Mouse (Mus musculus): ENCODE data around the gene Ankrd34a. TPM values are rescaled to one million over a fixed set of nuclear protein-coding genes. Genes with fewer than 3 reads are reported as not detected.
"Not testable (repeated sequence)": the region's sequence is repeated elsewhere in the genome, so short reads cannot be mapped to it uniquely, and the experiment has no call there.

Ankrd34a gene
- total and polyA plus RNA-seq, 2 experiments from 2014 or later, result 1.2 to 6.8 TPM

DNA sequence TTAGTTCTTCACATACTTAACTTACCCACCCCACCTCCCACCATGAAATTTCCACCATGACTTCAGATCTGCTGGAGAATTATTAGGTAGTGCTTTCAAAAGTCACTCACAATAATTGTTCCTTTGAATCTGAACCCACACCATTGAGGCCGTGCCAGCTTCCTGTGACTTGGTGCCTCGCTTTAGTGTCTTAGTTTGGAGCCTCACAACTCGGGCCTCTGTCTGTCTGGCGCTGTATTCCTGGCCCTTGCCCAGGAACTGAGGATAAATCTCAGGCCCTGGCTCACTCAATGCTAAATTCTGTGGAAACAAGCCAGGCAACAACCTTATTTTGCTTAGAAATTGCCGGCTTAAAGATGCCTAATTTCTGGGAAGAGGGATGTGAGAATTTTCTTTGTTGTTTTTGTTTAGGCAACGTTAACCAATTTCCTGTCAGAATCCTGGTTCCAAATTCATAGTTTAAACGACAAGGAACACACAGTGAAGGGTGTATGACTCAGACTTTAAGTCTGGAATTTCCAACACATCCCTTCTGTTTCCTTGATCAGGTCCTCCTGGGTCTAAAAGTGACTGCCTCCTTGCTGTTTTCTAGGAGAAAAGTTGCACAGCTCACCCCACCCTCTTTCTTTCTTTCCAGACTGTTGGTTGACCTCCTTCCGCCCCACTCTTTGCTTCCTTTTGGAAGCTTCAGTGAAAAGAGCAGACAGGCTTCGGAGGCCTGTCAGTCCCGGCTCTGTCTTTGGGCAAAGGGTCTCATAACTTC is 5.7 kb downstream of the Ankrd34a start:
- H3K27me3 ChIP-seq (ENCODE audit: control insufficient read depth, insufficient read depth, low read length), result no peaks in the 10 kb centered on the region
- peak overlapping the region; percentile 77 for H3K4me3 ChIP-seq (ENCODE audit: low read depth, low read length)
- peaks cover 10% of the 10 kb centered on the region; the same call in 1 of the 2 replicates for H3K4me1 ChIP-seq (ENCODE audit: control insufficient read depth, insufficient read depth)
- no peak for DNase-seq (ENCODE audit: low spot score)
- 0 out of 2 replicates have a peak, but pooled peaks cover 4% of the 10 kb centered on the region for H3K36me3 ChIP-seq (replicated peaks; ENCODE audit: control insufficient read depth, insufficient read depth, low read length)
- H3K9ac ChIP-seq (replicated peaks; ENCODE audit: low read depth, low read length), result peak overlapping the region; percentile 85
- TF ChIP-seq EP300 (IDR thresholded peaks at IDR 0.05; ENCODE audit: low read depth), result no peak
- TF ChIP-seq CTCF (IDR thresholded peaks at IDR 0.05; ENCODE audit: low read depth), result no peak
- WGBS, result 19% methylated on average over 10 of the region's 10 CpGs
- ATAC-seq (ENCODE audit: insufficient read depth, low read depth), result no peak
- H3K27ac ChIP-seq (ENCODE audit: low read depth), result peak overlapping the region; percentile 98
- H3K4me2 ChIP-seq (ENCODE audit: low read depth, low read length), result peak overlapping the region; percentile 87
- no peaks in the 10 kb centered on the region for H3K9me3 ChIP-seq (replicated peaks; ENCODE audit: control insufficient read depth, low read length)

DNA sequence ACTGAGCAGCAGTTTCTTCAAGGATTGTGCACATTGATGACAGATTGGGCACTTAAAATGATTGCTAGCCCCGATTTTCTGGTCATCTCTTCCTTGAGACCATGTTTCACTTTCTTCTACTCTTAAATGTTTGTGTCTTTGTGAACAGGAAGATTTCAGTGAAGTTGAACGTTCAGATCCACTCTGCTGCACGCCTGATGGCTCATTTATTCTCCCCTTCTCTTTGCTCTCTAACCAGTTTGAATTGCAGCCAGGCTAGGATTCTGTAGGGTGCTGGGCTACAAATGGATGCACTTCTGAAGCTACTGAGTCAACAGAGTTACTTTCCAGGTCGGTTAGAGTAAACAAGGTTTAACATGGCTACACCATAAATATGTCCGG is 6.3 kb downstream of the Ankrd34a start:
- DNase-seq (ENCODE audit: low spot score) (no peak), ATAC-seq (ENCODE audit: insufficient read depth, low read depth) (no peak)
- Histone ChIP-seq H3K4me1 (ENCODE audit: control insufficient read depth, insufficient read depth) (peaks cover 10% of the 10 kb centered on the region; the same call in 1 of the 2 replicates), H3K9me3 (replicated peaks; ENCODE audit: control insufficient read depth, low read length) (no peaks in the 10 kb centered on the region), H3K9ac (replicated peaks; ENCODE audit: low read depth, low read length) (peak overlapping the region; percentile 85; the same call in 1 of the 2 replicates), H3K4me3 (ENCODE audit: low read depth, low read length) (peak overlapping the region; percentile 77), H3K27me3 (ENCODE audit: control insufficient read depth, insufficient read depth, low read length) (no peaks in the 10 kb centered on the region), H3K36me3 (replicated peaks; ENCODE audit: control insufficient read depth, insufficient read depth, low read length) (0 out of 2 replicates have a peak, but pooled peaks cover 4% of the 10 kb centered on the region), H3K27ac (ENCODE audit: low read depth) (peak overlapping the region; percentile 98), H3K4me2 (ENCODE audit: low read depth, low read length) (peak overlapping the region; percentile 87)
- WGBS, result 31% methylated on average over 5 of the region's 5 CpGs
- TF ChIP-seq CTCF (IDR thresholded peaks at IDR 0.05; ENCODE audit: low read depth), result no peak
- no peak for TF ChIP-seq EP300 (IDR thresholded peaks at IDR 0.05; ENCODE audit: low read depth)

DNA sequence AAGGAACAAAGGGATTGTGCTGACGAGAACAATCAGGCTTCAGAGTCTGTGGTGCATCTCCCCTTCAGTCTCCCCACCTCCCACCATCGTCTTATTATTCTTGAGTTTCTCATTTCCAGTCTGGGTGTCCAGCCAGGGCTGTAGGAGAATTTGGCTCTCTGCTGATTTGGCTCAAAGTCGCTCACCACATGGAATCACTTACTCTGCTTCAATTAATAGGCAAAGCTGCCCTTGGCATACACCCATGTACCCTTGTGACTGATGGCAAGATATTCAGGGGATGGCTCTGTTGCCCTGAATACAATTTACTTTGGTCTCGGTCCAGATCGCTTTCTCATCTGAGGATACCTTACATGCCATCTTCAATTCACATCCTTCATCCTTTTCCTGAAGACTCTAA is 6.9 kb downstream of the Ankrd34a start:
- 49% methylated on average over 5 of the region's 5 CpGs for WGBS
- peak overlapping the region; percentile 77; the same call in 1 of the 2 replicates for H3K4me3 ChIP-seq (ENCODE audit: low read depth, low read length)
- ATAC-seq (ENCODE audit: insufficient read depth, low read depth), result no peak
- H3K27me3 ChIP-seq (ENCODE audit: control insufficient read depth, insufficient read depth, low read length), result no peaks in the 10 kb centered on the region
- TF ChIP-seq CTCF (IDR thresholded peaks at IDR 0.05; ENCODE audit: low read depth) (no peak), EP300 (IDR thresholded peaks at IDR 0.05; ENCODE audit: low read depth) (no peak)
- peak overlapping the region; percentile 98 for H3K27ac ChIP-seq (ENCODE audit: low read depth)
- no peaks in the 10 kb centered on the region for H3K9me3 ChIP-seq (replicated peaks; ENCODE audit: control insufficient read depth, low read length)
- H3K4me2 ChIP-seq (ENCODE audit: low read depth, low read length), result peak overlapping the region; percentile 87
- 0 out of 2 replicates have a peak, but pooled peaks cover 4% of the 10 kb centered on the region for H3K36me3 ChIP-seq (replicated peaks; ENCODE audit: control insufficient read depth, insufficient read depth, low read length)
- DNase-seq (ENCODE audit: low spot score), result no peak
- H3K9ac ChIP-seq (replicated peaks; ENCODE audit: low read depth, low read length), result 0 out of 2 replicates have a peak overlapping the region, but pooled peaks have one; percentile 22
- peaks cover 10% of the 10 kb centered on the region; the same call in 1 of the 2 replicates for H3K4me1 ChIP-seq (ENCODE audit: control insufficient read depth, insufficient read depth)

DNA sequence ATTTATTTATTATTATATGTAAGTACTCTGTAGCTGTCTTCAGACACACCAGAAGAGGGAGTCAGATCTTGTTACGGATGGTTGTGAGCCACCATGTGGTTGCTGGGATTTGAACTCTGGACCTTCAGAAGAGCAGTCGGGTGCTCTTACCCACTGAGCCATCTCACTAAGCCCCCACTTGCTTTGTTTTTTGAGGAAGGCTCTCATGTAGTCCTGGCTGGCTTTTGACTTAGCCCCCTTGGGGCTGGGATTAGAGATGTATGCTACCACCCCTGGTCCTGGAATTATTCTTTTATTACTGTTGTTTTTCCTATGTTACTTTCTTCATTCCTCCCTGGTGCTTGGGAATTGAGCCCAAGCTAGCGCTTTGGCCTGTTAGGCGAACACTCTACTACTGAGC is 9.6 kb downstream of the Ankrd34a start:
- not testable (repeated sequence) for H3K27me3 ChIP-seq (ENCODE audit: control insufficient read depth, insufficient read depth, low read length); H3K9ac ChIP-seq (replicated peaks; ENCODE audit: low read depth, low read length); H3K4me2 ChIP-seq (ENCODE audit: low read depth, low read length); H3K27ac ChIP-seq (ENCODE audit: low read depth); H3K9me3 ChIP-seq (replicated peaks; ENCODE audit: control insufficient read depth, low read length); H3K4me3 ChIP-seq (ENCODE audit: low read depth, low read length); DNase-seq (ENCODE audit: low spot score); ATAC-seq (ENCODE audit: insufficient read depth, low read depth)
- Histone ChIP-seq H3K4me1 (ENCODE audit: control insufficient read depth, insufficient read depth) (peaks cover 17% of the 10 kb centered on the region), H3K36me3 (replicated peaks; ENCODE audit: control insufficient read depth, insufficient read depth, low read length) (peaks cover 12% of the 10 kb centered on the region; the same call in 1 of the 2 replicates)
- 95% methylated on average over 3 of the region's 4 CpGs for WGBS

DNA sequence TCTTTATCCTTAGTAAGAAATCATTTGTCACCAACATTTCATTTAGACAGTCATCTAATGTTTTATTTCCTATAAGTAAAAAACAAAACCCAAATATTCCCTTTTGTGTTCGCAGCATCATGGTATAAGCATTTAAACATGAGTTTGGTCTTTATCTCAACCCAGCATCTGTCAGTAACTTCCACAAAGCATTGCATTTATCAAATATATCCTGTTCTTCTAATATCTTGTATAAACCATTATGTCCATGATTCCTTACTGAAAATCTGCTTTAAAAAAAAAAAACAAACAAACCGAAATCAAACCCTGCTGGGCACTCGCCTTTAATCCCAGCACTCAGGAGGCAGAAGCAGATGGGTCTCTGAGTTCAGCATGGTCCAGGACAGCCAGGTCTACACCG is 10.2 kb downstream of the Ankrd34a start:
- no peak overlapping the region for H3K4me2 ChIP-seq (ENCODE audit: low read depth, low read length)
- ATAC-seq (ENCODE audit: insufficient read depth, low read depth) (no peak), DNase-seq (ENCODE audit: low spot score) (no peak)
- no peak overlapping the region for H3K4me3 ChIP-seq (ENCODE audit: low read depth, low read length)
- H3K36me3 ChIP-seq (replicated peaks; ENCODE audit: control insufficient read depth, insufficient read depth, low read length), result peaks cover 18% of the 10 kb centered on the region; the same call in 1 of the 2 replicates
- H3K9me3 ChIP-seq (replicated peaks; ENCODE audit: control insufficient read depth, low read length), result no peaks in the 10 kb centered on the region
- WGBS, result 89% methylated on average over 4 of the region's 4 CpGs
- H3K9ac ChIP-seq (replicated peaks; ENCODE audit: low read depth, low read length), result no peak overlapping the region
- peaks cover 17% of the 10 kb centered on the region for H3K4me1 ChIP-seq (ENCODE audit: control insufficient read depth, insufficient read depth)
- H3K27ac ChIP-seq (ENCODE audit: low read depth), result no peak overlapping the region
- no peak for TF ChIP-seq EP300 (IDR thresholded peaks at IDR 0.05; ENCODE audit: low read depth)
- no peak for TF ChIP-seq CTCF (IDR thresholded peaks at IDR 0.05; ENCODE audit: low read depth)
- H3K27me3 ChIP-seq (ENCODE audit: control insufficient read depth, insufficient read depth, low read length), result no peaks in the 10 kb centered on the region

Data from heart, postnatal 0 days (tissue).